ENCODE assay signal across 8 mouse cellular contexts in genomic region chr5:115844368-115844765, GRCm38 (mm10). TPM values are rescaled to one million over a fixed set of nuclear protein-coding genes. Genes with fewer than 3 reads are reported as not detected.
DNase-seq lines count a peak whose midpoint lies in the region; ATAC-seq and TF ChIP-seq lines count a peak whose summit lies in the region.

No protein-coding gene starts in this region.

- no peaks in the 10 kb centered on the region for H3K27me3 ChIP-seq in hindbrain, embryonic 12.5 days

- no peaks in the 10 kb centered on the region for H3K9me3 ChIP-seq in ES-E14 (ENCODE audit: control insufficient read depth, insufficient read depth, low read depth, low read length)
- no peaks in the 10 kb centered on the region for H3K9me3 ChIP-seq in hindbrain, embryonic 12.5 days (replicated peaks)

- in situ Hi-C loops in ES-E14 (cut with MboI; ENCODE audit: low sequenced_read_pairs in 2 of 2, unreplicated experiment in 2 of 2), result no loop called here

- 3% methylated on average over 12 of the region's 12 CpGs for WGBS in hindbrain, embryonic 12.5 days

- peak overlapping the region; percentile 75 for H3K4me3 ChIP-seq in gastrocnemius, adult 2 months
- peak overlapping the region; percentile 84 to 88 for H3K4me3 ChIP-seq in ES-E14 (ENCODE audit: insufficient read depth in 1 of 2, low read depth in 1 of 2, low read length in 2 of 2, poor library complexity in 1 of 2, severe bottlenecking in 1 of 2)
- H3K4me3 ChIP-seq in hindbrain, embryonic 12.5 days, result peak overlapping the region; percentile 67

- peak overlapping the region; percentile 98 for H3K4me2 ChIP-seq in hindbrain, embryonic 12.5 days (replicated peaks)

- intact Hi-C loops in gastrocnemius, adult 2 months (cut with DNase I), result no loop called here

- DNase-seq in gastrocnemius, adult 2 months, result no peak
- DNase-seq in gastrocnemius, adult 18-20 months (ENCODE audit: low spot score), result no peak
- DNase-seq in ES-E14 (ENCODE audit: low read depth, low spot score), result no peak
- DNase-seq in lung, postnatal 25 days (ENCODE audit: low spot score), result peak; percentile 72
- no peak for DNase-seq in cerebellum, postnatal 10 days
- no peak for DNase-seq in layer of hippocampus, postnatal 14 days (ENCODE audit: low spot score in 2 of 2)
- DNase-seq in embryo, embryonic 11 days, result no peak

- peaks cover 4% of the 10 kb centered on the region; the same call in 1 of the 2 replicates for H3K36me3 ChIP-seq in ES-E14 (ENCODE audit: control insufficient read depth, insufficient read depth, low read length, poor library complexity, severe bottlenecking)
- H3K36me3 ChIP-seq in hindbrain, embryonic 12.5 days, result peaks cover 6% of the 10 kb centered on the region; the same call in 1 of the 2 replicates

- no peak for TF ChIP-seq CTCF in gastrocnemius, adult 2 months (IDR thresholded peaks at IDR 0.05)

- H3K4me1 ChIP-seq in ES-E14 (ENCODE audit: control insufficient read depth in 2 of 2, insufficient read depth in 2 of 2, low read length in 2 of 2, poor library complexity in 1 of 2), result peaks cover 2 to 3% of the 10 kb centered on the region in 2 experiments; a peak in 2 of 4 replicates
- peaks cover 19% of the 10 kb centered on the region for H3K4me1 ChIP-seq in hindbrain, embryonic 12.5 days

- H3K27ac ChIP-seq in gastrocnemius, adult 2 months, result no peak overlapping the region
- 0 out of 2 replicates have a peak overlapping the region, but pooled peaks have one; percentile 27 for H3K27ac ChIP-seq in ES-E14 (ENCODE audit: insufficient read depth, low read depth, low read length, poor library complexity, severe bottlenecking)
- H3K27ac ChIP-seq in hindbrain, embryonic 12.5 days, result peak overlapping the region; percentile 50; the same call in 1 of the 2 replicates

- ATAC-seq in hindbrain, embryonic 12.5 days (ENCODE audit: low FRiP score), result peak; percentile 33; the same call in 1 of the 2 replicates

- peak overlapping the region; percentile 56 for H3K9ac ChIP-seq in ES-E14 (ENCODE audit: insufficient read depth, low read depth, low read length, poor library complexity, severe bottlenecking)
- H3K9ac ChIP-seq in hindbrain, embryonic 12.5 days, result peak overlapping the region; percentile 69

TF ChIP-seq in ES-E14, 5 proteins besides CTCF, POLR2A, EP300 and RAD21:
- TF ChIP-seq CHD2 (IDR thresholded peaks at IDR 0.05; ENCODE audit: low read depth, low read length), result no peak
- no peak for TF ChIP-seq ZC3H11A (IDR thresholded peaks at IDR 0.05; ENCODE audit: borderline replicate concordance, low read depth, low read length)
- no peak for TF ChIP-seq MAFK (IDR thresholded peaks at IDR 0.05; ENCODE audit: insufficient read depth, low read depth, low read length)
- no peak for TF ChIP-seq HCFC1 (IDR thresholded peaks at IDR 0.05; ENCODE audit: borderline replicate concordance, insufficient read depth, low read length)
TF ChIP-seq in ES-E14: peak in this region for 0.

RNA-seq across cellular contexts. Expression of gene Cit, which starts 0.7 kb away (rescaled TPM):
- under 1 TPM; 0.61 to 0.95 TPM for total RNA-seq in gastrocnemius, adult 2 months (2021)
- total RNA-seq in gastrocnemius, adult 18-20 months (2021), result under 1 TPM; 0.19 to 0.43 TPM
- total RNA-seq in ES-E14 (2012; rRNA removed), result 43.4 and 62.0 TPM in 2 replicates
- polyA plus RNA-seq in hindbrain, embryonic 12.5 days (2016; fragmentation: Nextera tagmentation; extraction: Ambion mirVana), result 30.9 and 35.0 TPM in 2 replicates
- total RNA-seq in layer of hippocampus, postnatal 14 days (2021), result 10 to 100 TPM; 44.1 to 78.4 TPM

Comparison
In these comparisons a context has a peak if more than half of its experiments do, and no peak if none do; other contexts are left out.
1. RNA of gene Cit, which starts 0.7 kb away (total RNA-seq): 44.1 to 78.4 TPM in layer of hippocampus, postnatal 14 days and 43.4 to 62.0 TPM in ES-E14; 0.61 to 0.95 TPM in gastrocnemius, adult 2 months and 0.19 to 0.43 TPM in gastrocnemius, adult 18-20 months; every median in the first group is over 10 times any median in the second.
2. Peak in every context shown above with its lines, with median percentiles within 50 percentile points of each other: H3K4me3 ChIP-seq.